Mouse (Mus musculus) bone marrow macrophage, adult 2 months (primary cell): ENCODE data around the gene Tmem189.

Experiments used
- CTCF ChIP-seq: IDR thresholded peaks from 2 replicates; pipeline ENCODE4 v1.5.1; 2012; ENCODE audit warnings: low read depth, mild to moderate bottlenecking, low read length, moderate library complexity
- POLR2A ChIP-seq: IDR thresholded peaks from 2 replicates; pipeline ENCODE4 v1.6.1; 2012; ENCODE audit warnings: mild to moderate bottlenecking, low read depth, low read length, borderline replicate concordance

- TF ChIP-seq CTCF (no peak), POLR2A (no peak)
These were observed 34.1 kb upstream of the Tmem189 start for GRCm38 (mm10) chr2:167723589-167724206.
